Mouse (Mus musculus) cerebellum, adult 2 months (tissue): ENCODE measurements around the gene Arl4d. TPM values are rescaled to one million over a fixed set of nuclear protein-coding genes. Genes with fewer than 3 reads are reported as not detected.
"Not testable (repeated sequence)": the region's sequence is repeated elsewhere in the genome, so short reads cannot be mapped to it uniquely, and the experiment has no call there.

Source experiments
- DNase-seq, 2 experiments: peaks; one replicate each; pipeline ENCODE4 v3.0.0; 2021
- H3K27ac ChIP-seq: fragments of 200-500 bp; 2 replicates; pipeline ENCODE4 v1.5.1; 2012; ENCODE audit warnings: low read length, control low read depth, inconsistent platforms; ENCODE audit not compliant: insufficient read depth
- H3K27me3 ChIP-seq: fragments of 200-500 bp; 2 replicates; pipeline ENCODE4 v1.6.1; 2012; ENCODE audit warnings: inconsistent platforms, mild to moderate bottlenecking, low read length, moderate library complexity; ENCODE audit not compliant: control insufficient read depth, insufficient read depth
- H3K4me1 ChIP-seq: fragments of 200-500 bp; 2 replicates; pipeline ENCODE4 v1.6.1; 2011; ENCODE audit warnings: low read length; ENCODE audit not compliant: control insufficient read depth, insufficient read depth
- H3K4me3 ChIP-seq: fragments of 200-500 bp; replicated peaks from 2 replicates; pipeline ENCODE3; 2011; ENCODE audit warnings: mild to moderate bottlenecking, low read depth, low read length, control low read depth; ENCODE audit not compliant: insufficient read depth
- CTCF ChIP-seq: fragments of 200-500 bp; IDR thresholded peaks from 2 replicates; pipeline ENCODE4 v1.5.1; 2011; ENCODE audit warnings: low read depth, mild to moderate bottlenecking, control low read depth, low read length, moderate library complexity, borderline replicate concordance; ENCODE audit not compliant: insufficient read depth
- POLR2A ChIP-seq: fragments of 200-500 bp; IDR thresholded peaks from 2 replicates; pipeline ENCODE4 v1.6.1; 2011; ENCODE audit warnings: low read length, control low read depth, borderline replicate concordance; ENCODE audit not compliant: insufficient read depth
- WGBS: fragments of 180-500 bp; shearing (Covaris S2); methylation state at CpG from one replicate; pipeline ENCODE4 v1.1.7; 2018; 5-methylcytosine and 5-hydroxymethylcytosine counted together
- polyA plus RNA-seq: library from polyadenylated mRNA; depleted of rRNA; stranded (reverse); fragments of >200 nt; gene quantifications from 2 replicates; pipeline ENCODE4 v1.2.3, GENCODE M21; 2012; rRNA removed

Arl4d gene
- polyA plus RNA-seq = 14.5 and 16.6 TPM in 2 replicates

DNA sequence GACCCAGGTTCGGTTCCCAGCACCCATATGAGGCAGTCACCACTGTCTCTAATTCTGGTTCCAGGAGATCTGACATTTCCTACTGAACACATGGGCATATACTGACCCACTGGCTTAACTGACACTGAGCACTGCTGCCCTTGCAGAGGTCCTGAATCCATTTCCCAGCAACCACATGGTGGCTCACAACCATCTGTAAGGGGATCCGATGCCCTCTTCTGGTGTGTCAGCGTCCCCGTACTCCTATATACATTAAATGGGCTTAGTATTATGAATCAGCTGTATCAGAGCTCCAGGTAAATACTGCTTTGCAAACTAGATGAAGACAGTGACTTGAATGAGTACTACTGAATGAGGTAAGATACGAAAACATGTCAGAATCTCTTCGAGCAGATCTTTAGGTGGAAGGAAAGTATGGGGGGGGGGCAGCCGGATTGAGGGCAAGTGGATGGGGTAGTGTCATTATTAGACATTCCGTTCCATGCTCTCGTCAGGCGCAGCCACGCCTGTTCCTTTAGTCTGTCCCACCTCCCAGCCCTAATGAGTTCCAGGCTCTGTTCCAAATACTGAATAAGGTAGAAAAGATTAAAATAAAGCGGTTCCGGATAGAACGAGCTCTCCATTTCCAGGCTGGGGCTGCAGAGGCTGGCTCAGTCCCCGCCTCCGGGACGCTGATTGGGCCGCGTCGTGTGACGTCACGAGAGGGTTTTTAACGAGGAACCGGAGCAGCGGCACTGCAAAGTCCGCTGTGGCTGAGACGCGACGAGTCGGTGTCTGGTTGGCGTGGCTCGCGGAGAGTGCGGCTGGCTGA, at the start of gene Arl4d:
Gene Arl4d (plus strand): TSS at position 717 of the 811 bp plus-strand sequence.
- peak; percentile 96 to 97 for DNase-seq
- H3K27ac ChIP-seq = peak within 1 kb of the TSS; percentile 21; the same call in 1 of the 2 replicates
- TF ChIP-seq CTCF = no peak; the same call in 1 of the 2 replicates
- TF ChIP-seq POLR2A = peak; percentile 100
- peak within 1 kb of the TSS; percentile 66 for H3K4me3 ChIP-seq
- H3K4me1 ChIP-seq = no peaks in the 10 kb centered on the region
- H3K27me3 ChIP-seq = no peaks in the 10 kb centered on the region
- 4% methylated on average over 34 of the region's 34 CpGs for WGBS

DNA sequence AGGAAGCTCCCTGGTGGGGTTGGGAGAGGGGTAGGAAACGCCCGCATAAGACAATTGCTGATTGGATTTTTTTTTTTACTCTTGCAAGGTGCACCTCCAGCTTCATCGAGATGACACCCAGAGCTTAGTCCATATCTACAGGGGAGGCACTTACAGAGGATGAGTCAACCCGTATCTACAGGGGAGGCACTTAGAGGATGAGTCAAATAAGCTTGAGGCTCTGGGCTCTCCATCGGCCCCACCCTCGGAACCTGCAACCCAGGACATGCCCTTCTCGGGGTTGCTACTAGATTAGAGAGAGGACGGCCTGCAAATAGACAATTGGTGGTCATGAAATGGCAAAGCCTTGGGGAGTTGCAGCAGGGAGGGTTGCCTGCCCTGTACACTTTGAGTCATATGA, 49.2 kb upstream of the Arl4d start:
- TF ChIP-seq POLR2A (no peak), CTCF (no peak)
- 94% methylated on average over 8 of the region's 8 CpGs for WGBS
- no peak overlapping the region for H3K27ac ChIP-seq
- H3K4me3 ChIP-seq = no peak overlapping the region
- no peak for DNase-seq
- H3K4me1 ChIP-seq = no peaks in the 10 kb centered on the region
- H3K27me3 ChIP-seq = no peaks in the 10 kb centered on the region

DNA sequence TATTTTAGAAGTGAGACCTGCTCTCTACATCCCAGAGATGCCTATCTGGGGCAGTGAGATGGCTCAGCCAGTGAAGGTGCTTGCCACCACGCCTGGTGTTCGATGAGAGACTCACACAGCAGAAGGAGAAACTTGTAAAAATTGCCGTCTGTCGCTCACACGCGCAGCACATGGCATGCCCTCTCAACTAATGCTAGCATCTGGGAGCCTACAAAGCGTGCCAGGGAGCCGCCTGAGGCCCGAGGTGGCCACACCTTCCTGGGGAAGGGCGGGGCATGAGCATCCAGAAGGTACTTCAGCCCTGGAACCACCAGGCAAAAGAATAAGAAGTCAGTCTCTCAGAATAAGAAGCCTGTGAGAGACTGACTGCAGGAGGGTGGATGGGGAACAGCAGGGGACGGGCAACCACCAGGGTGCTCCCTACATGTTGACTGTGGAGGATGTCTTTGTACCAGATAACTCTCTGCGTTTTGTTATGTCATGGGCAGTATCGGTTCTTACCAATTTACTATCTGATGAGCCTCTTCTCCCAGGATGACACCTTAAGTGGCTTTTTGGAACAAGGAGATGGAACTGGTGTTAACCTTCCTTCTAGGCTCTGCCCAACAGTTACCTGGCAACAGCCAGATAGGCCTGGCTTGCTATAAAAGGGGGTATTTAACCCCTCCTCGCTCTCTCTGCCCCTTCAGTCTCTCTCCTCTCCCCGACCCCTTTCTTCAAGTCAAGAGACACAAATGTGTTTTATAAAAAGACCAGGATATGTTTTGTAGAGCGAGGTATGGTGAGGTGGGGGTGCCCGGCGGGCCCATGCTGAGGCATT, 48.2 kb upstream of the Arl4d start:
- DNase-seq = no peak
- Histone ChIP-seq H3K27ac (no peak overlapping the region), H3K4me3 (no peak overlapping the region), H3K27me3 (no peaks in the 10 kb centered on the region), H3K4me1 (no peaks in the 10 kb centered on the region)
- no peak for TF ChIP-seq CTCF
- no peak for TF ChIP-seq POLR2A
- WGBS = 19% methylated on average over 18 of the region's 18 CpGs

DNA sequence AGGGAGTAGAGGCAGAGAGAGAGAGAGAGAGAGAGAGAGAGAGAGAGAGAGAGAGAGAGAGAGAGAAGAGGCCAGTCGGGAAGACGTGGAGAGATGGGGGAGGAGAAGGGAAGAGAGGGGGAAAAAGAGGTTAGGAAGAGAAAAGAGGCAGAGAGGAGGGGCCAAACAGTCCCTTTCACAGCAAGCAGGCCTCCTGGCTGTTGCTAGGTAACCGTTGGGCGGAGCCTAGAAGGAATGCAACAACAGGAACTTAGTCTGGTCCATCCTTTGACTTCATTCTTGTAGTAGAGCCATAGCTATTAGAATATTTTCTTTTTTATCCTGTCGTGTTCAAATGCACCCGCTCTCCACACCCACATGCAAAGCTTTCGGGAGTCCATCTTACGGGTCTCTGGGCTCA, 47.5 kb upstream of the Arl4d start:
- no peak for DNase-seq
- Histone ChIP-seq H3K4me1 (no peaks in the 10 kb centered on the region), H3K27ac (no peak overlapping the region), H3K4me3 (no peak overlapping the region), H3K27me3 (no peaks in the 10 kb centered on the region)
- TF ChIP-seq POLR2A = no peak
- no peak for TF ChIP-seq CTCF
- WGBS = 17% methylated on average over 8 of the region's 8 CpGs

DNA sequence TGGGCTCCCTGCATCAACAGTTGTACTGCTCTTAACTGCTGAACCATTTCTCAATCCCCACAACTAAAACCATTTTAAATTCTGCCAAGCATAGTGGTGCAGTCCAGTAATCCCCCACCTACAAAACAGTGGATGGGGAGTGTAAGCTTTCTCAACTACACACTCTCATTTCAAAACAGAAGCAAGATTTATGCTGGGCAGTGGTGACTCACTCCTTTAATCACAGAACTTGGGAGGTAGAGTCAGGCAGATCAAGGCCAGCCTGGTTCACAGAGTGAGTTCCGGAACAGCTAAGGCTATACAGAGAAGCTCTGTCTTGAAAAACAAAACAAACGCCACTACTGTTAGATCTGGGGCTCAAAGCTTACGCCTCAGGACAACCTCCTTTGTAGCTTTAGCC, 46.7 kb upstream of the Arl4d start:
- no peaks in the 10 kb centered on the region for H3K4me1 ChIP-seq
- H3K27ac ChIP-seq = no peak overlapping the region
- H3K4me3 ChIP-seq = no peak overlapping the region
- 86% methylated on average over 3 of the region's 3 CpGs for WGBS
- H3K27me3 ChIP-seq = no peaks in the 10 kb centered on the region
- no peak for DNase-seq
- no peak for TF ChIP-seq CTCF
- TF ChIP-seq POLR2A = no peak

DNA sequence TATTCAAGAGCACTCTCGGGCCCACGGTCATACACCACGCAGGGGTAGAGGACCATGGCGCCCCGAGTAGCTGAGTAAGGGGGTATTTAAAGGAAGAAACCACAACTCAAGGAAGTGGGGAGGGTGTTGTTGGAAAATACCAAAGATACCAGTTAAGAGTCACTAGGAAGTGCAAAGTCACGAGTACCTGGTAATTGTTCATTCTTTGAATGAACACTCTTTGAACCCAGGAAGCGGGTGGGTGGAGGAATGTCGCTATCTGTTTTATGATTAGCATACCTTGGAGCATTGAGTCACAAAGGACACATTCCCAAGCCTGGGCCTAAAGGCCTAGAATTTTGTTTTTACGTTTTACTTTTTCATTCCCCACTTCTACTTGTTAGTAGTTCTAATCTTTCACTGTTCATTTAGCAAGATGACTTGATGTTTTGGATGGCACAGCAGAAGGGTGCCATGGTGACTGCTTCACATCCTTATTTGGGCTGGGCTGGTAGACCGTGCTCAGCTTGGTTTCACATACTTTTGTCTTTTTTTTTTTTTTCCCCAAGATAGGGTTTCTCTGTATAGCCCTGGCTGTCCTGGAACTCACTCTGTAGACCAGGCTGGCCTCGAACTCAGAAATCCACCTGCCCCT, 45.2 kb upstream of the Arl4d start:
- H3K27me3 ChIP-seq, H3K4me1 ChIP-seq, DNase-seq, H3K4me3 ChIP-seq, H3K27ac ChIP-seq: not testable (repeated sequence)
- WGBS = 93% methylated on average over 11 of the region's 11 CpGs

DNA sequence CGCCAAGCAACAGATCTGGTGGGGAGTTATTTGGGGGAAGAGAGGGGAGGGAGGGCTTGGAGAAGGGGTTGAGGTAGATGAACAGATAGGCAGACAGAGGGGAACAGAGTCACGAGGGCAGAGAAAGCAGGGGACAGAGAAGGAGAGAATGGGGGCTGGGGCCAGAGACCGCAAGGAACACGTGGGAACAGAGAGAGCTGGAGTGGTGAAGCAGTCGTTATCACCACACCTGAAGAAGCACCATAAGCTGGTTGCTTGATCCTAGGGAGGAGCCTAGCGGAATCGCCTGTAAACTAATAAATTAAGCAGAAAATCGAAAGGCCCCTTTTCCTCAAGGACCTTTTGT, 38.7 kb upstream of the Arl4d start:
- Histone ChIP-seq H3K27ac (no peak overlapping the region), H3K4me1 (no peaks in the 10 kb centered on the region), H3K4me3 (peak overlapping the region; percentile 53), H3K27me3 (no peaks in the 10 kb centered on the region)
- 8% methylated on average over 8 of the region's 8 CpGs for WGBS
- TF ChIP-seq POLR2A (no peak), CTCF (no peak)
- no peak for DNase-seq
